Mouse (Mus musculus): ENCODE data around the gene Cmya5. TPM values are rescaled to one million over a fixed set of nuclear protein-coding genes. Genes with fewer than 3 reads are reported as not detected.
A peak's percentile ranks its signal among the peaks of the same experiment; 100 is the strongest.
"Not testable (repeated sequence)": the region's sequence is repeated elsewhere in the genome, so short reads cannot be mapped to it uniquely, and the experiment has no call there.

Cmya5 gene
- 0.12 and 0.81 TPM in 2 replicates for polyA plus RNA-seq (2015; fragmentation: Nextera tagmentation; extraction: Ambion mirVana)

GRCm38 (mm10) chr13:93144336-93145167, at the start of gene Cmya5:
Cmya5 (minus strand) TSS chr13:93144724.
- WGBS, result 2% methylated on average over 44 of the region's 45 CpGs
- peak within 1 kb of the TSS; percentile 81 for H3K27ac ChIP-seq (ENCODE audit: low read length)

GRCm38 (mm10) chr13:93192646-93193026, 48.1 kb upstream of the Cmya5 start:
- H3K9ac ChIP-seq (ENCODE audit: low read length), result peak overlapping the region; percentile 99
- peak overlapping the region; percentile 96 for H3K4me3 ChIP-seq (replicated peaks; ENCODE audit: low read length)

More at GRCm38 (mm10) chr13:93144336-93145167, at the start of gene Cmya5:
- Histone ChIP-seq H3K27me3 (ENCODE audit: control insufficient read depth, insufficient read depth, low read length) (no peaks in the 10 kb centered on the region), H3K4me2 (ENCODE audit: low read depth, low read length) (peak within 1 kb of the TSS; percentile 98), H3K4me3 (replicated peaks; ENCODE audit: low read length) (peak within 1 kb of the TSS; percentile 64), H3K9me3 (replicated peaks; ENCODE audit: control insufficient read depth, low read length) (no peaks in the 10 kb centered on the region), H3K9ac (ENCODE audit: low read length) (peak within 1 kb of the TSS; percentile 76), H3K36me3 (ENCODE audit: control insufficient read depth, insufficient read depth, low read length) (no peaks in the 10 kb centered on the region), H3K4me1 (ENCODE audit: control insufficient read depth, insufficient read depth, low read length) (peaks cover 15% of the 10 kb centered on the region)
- peak; percentile 92 for ATAC-seq (ENCODE audit: insufficient read depth, low FRiP score)

GRCm38 (mm10) chr13:93191831-93192645, 47.5 kb upstream of the Cmya5 start, which contains the start of gene Tent2:
Tent2 (minus strand) TSS chr13:93192385.
- Histone ChIP-seq H3K9me3 (replicated peaks; ENCODE audit: control insufficient read depth, low read length) (no peaks in the 10 kb centered on the region), H3K9ac (ENCODE audit: low read length) (peak within 1 kb of the TSS; percentile 99), H3K4me3 (replicated peaks; ENCODE audit: low read length) (peak within 1 kb of the TSS; percentile 96), H3K4me2 (ENCODE audit: low read depth, low read length) (peak within 1 kb of the TSS; percentile 90), H3K36me3 (ENCODE audit: control insufficient read depth, insufficient read depth, low read length) (no peaks in the 10 kb centered on the region), H3K27ac (ENCODE audit: low read length) (peak within 1 kb of the TSS; percentile 98), H3K4me1 (ENCODE audit: control insufficient read depth, insufficient read depth, low read length) (peaks cover 13% of the 10 kb centered on the region), H3K27me3 (ENCODE audit: control insufficient read depth, insufficient read depth, low read length) (no peaks in the 10 kb centered on the region)
- peak; percentile 99 for ATAC-seq (ENCODE audit: insufficient read depth, low FRiP score)
- under 1% methylated on average over 72 of the region's 72 CpGs for WGBS

More at GRCm38 (mm10) chr13:93192646-93193026, 48.1 kb upstream of the Cmya5 start:
- H3K27ac ChIP-seq (ENCODE audit: low read length), result peak overlapping the region; percentile 98
- ATAC-seq (ENCODE audit: insufficient read depth, low FRiP score), result peak; percentile 11; the same call in 1 of the 2 replicates
- peaks cover 13% of the 10 kb centered on the region for H3K4me1 ChIP-seq (ENCODE audit: control insufficient read depth, insufficient read depth, low read length)
- H3K27me3 ChIP-seq (ENCODE audit: control insufficient read depth, insufficient read depth, low read length), result no peaks in the 10 kb centered on the region
- WGBS, result 46% methylated on average over 5 of the region's 5 CpGs
- peak overlapping the region; percentile 90 for H3K4me2 ChIP-seq (ENCODE audit: low read depth, low read length)
- H3K36me3 ChIP-seq (ENCODE audit: control insufficient read depth, insufficient read depth, low read length), result no peaks in the 10 kb centered on the region
- H3K9me3 ChIP-seq (replicated peaks; ENCODE audit: control insufficient read depth, low read length), result no peaks in the 10 kb centered on the region

- no peaks in the 10 kb centered on the region for H3K27me3 ChIP-seq (ENCODE audit: control insufficient read depth, insufficient read depth, low read length)
- H3K36me3 ChIP-seq (ENCODE audit: control insufficient read depth, insufficient read depth, low read length), result peaks cover 4% of the 10 kb centered on the region; the same call in 1 of the 2 replicates
- H3K4me2 ChIP-seq (ENCODE audit: low read depth, low read length), result 0 out of 2 replicates have a peak overlapping the region, but pooled peaks have one; percentile 0
- peaks cover 13% of the 10 kb centered on the region for H3K4me1 ChIP-seq (ENCODE audit: control insufficient read depth, insufficient read depth, low read length)
- no peak overlapping the region for H3K9ac ChIP-seq (ENCODE audit: low read length)
- H3K27ac ChIP-seq (ENCODE audit: low read length), result peak overlapping the region; percentile 23; the same call in 1 of the 2 replicates
- H3K4me3 ChIP-seq (replicated peaks; ENCODE audit: low read length), result no peak overlapping the region
- 62% methylated on average over 2 of the region's 2 CpGs for WGBS
- ATAC-seq (ENCODE audit: insufficient read depth, low FRiP score), result no peak
- H3K9me3 ChIP-seq (replicated peaks; ENCODE audit: control insufficient read depth, low read length), result no peaks in the 10 kb centered on the region
These were observed 44.9 kb upstream of the Cmya5 start for GRCm38 (mm10) chr13:93189416-93189815.

DNA sequence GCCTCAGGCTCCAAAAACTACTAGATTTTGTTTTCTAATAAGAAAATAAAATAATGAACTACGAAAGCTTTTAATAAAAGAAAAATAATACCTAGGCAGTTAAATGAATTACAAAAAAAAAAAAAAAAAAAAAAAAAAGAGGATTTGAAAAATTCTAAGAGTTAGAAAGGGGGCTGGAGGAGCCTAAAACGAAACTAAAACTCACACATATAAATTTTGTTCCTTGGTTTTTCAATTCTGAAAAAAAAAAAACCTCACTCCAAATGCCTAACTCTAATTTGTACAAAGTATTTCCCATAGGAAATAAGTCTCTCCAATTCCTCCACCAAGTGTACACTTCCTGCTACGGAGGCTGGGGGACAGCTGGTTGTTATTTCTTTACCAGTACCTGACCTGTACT, 44.2 kb upstream of the Cmya5 start:
- Histone ChIP-seq H3K4me2 (ENCODE audit: low read depth, low read length) (0 out of 2 replicates have a peak overlapping the region, but pooled peaks have one; percentile 0), H3K9ac (ENCODE audit: low read length) (no peak overlapping the region), H3K4me1 (ENCODE audit: control insufficient read depth, insufficient read depth, low read length) (peaks cover 13% of the 10 kb centered on the region), H3K4me3 (replicated peaks; ENCODE audit: low read length) (no peak overlapping the region), H3K36me3 (ENCODE audit: control insufficient read depth, insufficient read depth, low read length) (peaks cover 4% of the 10 kb centered on the region; the same call in 1 of the 2 replicates), H3K9me3 (replicated peaks; ENCODE audit: control insufficient read depth, low read length) (no peaks in the 10 kb centered on the region), H3K27me3 (ENCODE audit: control insufficient read depth, insufficient read depth, low read length) (no peaks in the 10 kb centered on the region), H3K27ac (ENCODE audit: low read length) (no peak overlapping the region)
- ATAC-seq (ENCODE audit: insufficient read depth, low FRiP score), result no peak
- 81% methylated on average over 3 of the region's 3 CpGs for WGBS

DNA sequence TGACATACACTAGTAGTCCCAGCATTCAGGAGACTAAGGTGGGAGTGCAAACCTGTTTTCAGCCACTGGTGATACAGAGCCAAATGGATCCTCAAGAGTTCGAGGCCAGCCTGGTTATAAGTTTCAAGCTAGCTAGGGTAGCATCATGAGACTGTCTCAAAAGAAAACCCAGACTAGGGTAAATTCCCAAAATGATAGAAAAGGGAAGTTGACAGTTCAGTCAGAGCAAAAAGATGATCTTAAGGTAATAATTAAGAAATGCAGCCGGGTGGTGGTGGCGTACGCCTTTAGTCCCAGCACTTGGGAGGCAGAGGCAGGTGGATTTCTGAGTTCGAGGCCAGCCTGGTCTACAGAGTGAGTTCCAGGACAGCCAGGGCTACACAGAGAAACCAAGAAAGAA, 43.3 kb upstream of the Cmya5 start:
- WGBS, result 86% methylated on average over 5 of the region's 5 CpGs
- not testable (repeated sequence) for H3K4me2 ChIP-seq (ENCODE audit: low read depth, low read length); ATAC-seq (ENCODE audit: insufficient read depth, low FRiP score); H3K36me3 ChIP-seq (ENCODE audit: control insufficient read depth, insufficient read depth, low read length); H3K9me3 ChIP-seq (replicated peaks; ENCODE audit: control insufficient read depth, low read length); H3K27me3 ChIP-seq (ENCODE audit: control insufficient read depth, insufficient read depth, low read length); H3K4me3 ChIP-seq (replicated peaks; ENCODE audit: low read length); H3K9ac ChIP-seq (ENCODE audit: low read length); H3K27ac ChIP-seq (ENCODE audit: low read length)
- peaks cover 13% of the 10 kb centered on the region for H3K4me1 ChIP-seq (ENCODE audit: control insufficient read depth, insufficient read depth, low read length)

DNA sequence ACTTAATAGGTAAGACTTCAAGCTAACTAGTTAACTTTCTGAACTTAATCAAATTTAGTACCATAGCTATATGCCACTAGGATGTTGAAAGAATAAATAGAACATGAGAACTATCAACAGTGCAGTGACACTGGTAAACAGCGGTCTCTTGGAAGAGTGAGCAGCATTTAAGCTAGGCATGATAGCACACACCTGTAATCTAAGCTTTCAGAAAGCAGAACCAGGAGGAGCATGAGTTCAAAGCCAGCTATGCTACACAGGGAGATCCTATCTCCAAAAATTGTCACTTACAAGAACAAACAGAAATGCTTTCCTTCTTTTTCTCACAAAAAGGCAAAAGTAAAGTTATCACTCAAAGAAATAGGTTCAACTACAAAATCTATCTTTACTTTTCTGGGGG, 35.8 kb upstream of the Cmya5 start:
- 97% methylated on average over 1 of the region's 1 CpGs for WGBS
- Histone ChIP-seq H3K4me1 (ENCODE audit: control insufficient read depth, insufficient read depth, low read length) (no peaks in the 10 kb centered on the region), H3K27ac (ENCODE audit: low read length) (no peak overlapping the region), H3K36me3 (ENCODE audit: control insufficient read depth, insufficient read depth, low read length) (peaks cover 4% of the 10 kb centered on the region; the same call in 1 of the 2 replicates), H3K9me3 (replicated peaks; ENCODE audit: control insufficient read depth, low read length) (no peaks in the 10 kb centered on the region), H3K4me3 (replicated peaks; ENCODE audit: low read length) (no peak overlapping the region), H3K27me3 (ENCODE audit: control insufficient read depth, insufficient read depth, low read length) (no peaks in the 10 kb centered on the region), H3K4me2 (ENCODE audit: low read depth, low read length) (no peak overlapping the region), H3K9ac (ENCODE audit: low read length) (no peak overlapping the region)
- ATAC-seq (ENCODE audit: insufficient read depth, low FRiP score), result no peak

DNA sequence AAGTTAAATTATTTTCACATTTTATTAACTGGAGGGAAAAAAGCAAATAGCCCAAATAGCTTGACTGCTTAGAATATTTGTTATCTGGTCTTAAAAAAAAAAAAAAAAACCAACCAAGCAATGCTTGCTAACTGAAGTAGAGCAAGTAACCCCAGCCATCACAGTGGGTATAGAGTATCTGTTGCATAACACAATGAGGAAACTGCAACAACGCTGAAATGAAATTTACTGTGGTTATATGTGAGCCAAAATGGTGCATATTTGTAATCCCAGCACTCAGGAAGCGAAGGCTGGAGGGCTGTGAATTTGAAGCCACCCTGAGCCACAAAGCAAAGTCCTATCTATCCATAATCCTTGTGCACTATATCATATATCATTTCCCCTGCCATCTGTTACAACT, 35.0 kb upstream of the Cmya5 start:
- no peaks in the 10 kb centered on the region for H3K9me3 ChIP-seq (replicated peaks; ENCODE audit: control insufficient read depth, low read length)
- H3K4me1 ChIP-seq (ENCODE audit: control insufficient read depth, insufficient read depth, low read length), result no peaks in the 10 kb centered on the region
- no peak for ATAC-seq (ENCODE audit: insufficient read depth, low FRiP score)
- H3K9ac ChIP-seq (ENCODE audit: low read length), result no peak overlapping the region
- H3K4me2 ChIP-seq (ENCODE audit: low read depth, low read length), result no peak overlapping the region
- no peak overlapping the region for H3K4me3 ChIP-seq (replicated peaks; ENCODE audit: low read length)
- H3K36me3 ChIP-seq (ENCODE audit: control insufficient read depth, insufficient read depth, low read length), result peaks cover under 1% of the 10 kb centered on the region; the same call in 1 of the 2 replicates
- no peaks in the 10 kb centered on the region for H3K27me3 ChIP-seq (ENCODE audit: control insufficient read depth, insufficient read depth, low read length)
- H3K27ac ChIP-seq (ENCODE audit: low read length), result no peak overlapping the region
- 89% methylated on average over 2 of the region's 2 CpGs for WGBS
